Mouse (Mus musculus) erythroblast, adult 5-6 weeks (primary cell): Measurements from ENCODE around the gene Vmn2r17. TPM values are rescaled to one million over a fixed set of nuclear protein-coding genes. Genes with fewer than 3 reads are reported as not detected.

Experiments
- ATAC-seq: replicated peaks from 2 replicates; pipeline ENCODE4 v1.8.0; 2016; ENCODE audit warnings: moderate number of reproducible peaks, mild to moderate bottlenecking, moderate TSS enrichment, inconsistent platforms; ENCODE audit not compliant: poor library complexity, low FRiP score, severe bottlenecking
- total RNA-seq, 2 experiments: library from RNA; stranded (forward) in 1 of 2; stranded (reverse) in 1 of 2; fragments of 150-400 nt in 1 of 2; fragments of 200-764, 138-1000 nt in 1 of 2; gene quantifications; 2 replicates each; pipeline versions ENCODE4 v1.2.3 to v1.2.4; 2015 to 2017; ENCODE audit warnings: low replicate concordance in 2 of 2

The Vmn2r17 gene
- total RNA-seq (2015; ENCODE audit: low replicate concordance) (not detected in 2 replicates), total RNA-seq (2017; ENCODE audit: low replicate concordance) (0.09 and 0.14 TPM in 2 replicates)

- ATAC-seq: no peak
Observed at GRCm38 (mm10) chr5:109419388-109419787, at the start of gene Vmn2r17. TSS of gene Vmn2r17 (plus strand) at chr5:109419688.

GRCm38 (mm10) chr5:109466576-109467506, 47.4 kb downstream of the Vmn2r17 start:
- no peak for ATAC-seq

- no peak for ATAC-seq
Observed at GRCm38 (mm10) chr5:109506729-109507128, 87.2 kb downstream of the Vmn2r17 start.

Other genes with a start within 250 kb of the Vmn2r17 start
- gene Vmn2r13, start 227.5 kb upstream of the Vmn2r17 start, total RNA-seq (2015; ENCODE audit: low replicate concordance): not detected in 2 replicates
- gene Vmn2r13, start 227.5 kb upstream of the Vmn2r17 start, total RNA-seq (2017; ENCODE audit: low replicate concordance): not detected in 2 replicates
- gene Vmn2r14, start 195.0 kb upstream of the Vmn2r17 start, total RNA-seq (2015; ENCODE audit: low replicate concordance): not detected in 2 replicates
- not detected in 2 replicates for gene Vmn2r14, start 195.0 kb upstream of the Vmn2r17 start, total RNA-seq (2017; ENCODE audit: low replicate concordance)
- gene Vmn2r15, start 122.0 kb upstream of the Vmn2r17 start, total RNA-seq (2015; ENCODE audit: low replicate concordance): not detected in 2 replicates
- not detected in 2 replicates for gene Vmn2r15, start 122.0 kb upstream of the Vmn2r17 start, total RNA-seq (2017; ENCODE audit: low replicate concordance)
- under 0.01 TPM in 1 of 2 replicates, not detected in the other for gene Vmn2r16, start 89.5 kb upstream of the Vmn2r17 start, total RNA-seq (2015; ENCODE audit: low replicate concordance)
- gene Vmn2r16, start 89.5 kb upstream of the Vmn2r17 start, total RNA-seq (2017; ENCODE audit: low replicate concordance): not detected in 2 replicates
- 5.4 TPM in 1 of 2 replicates, not detected in the other for gene Crlf2, start 139.3 kb downstream of the Vmn2r17 start, total RNA-seq (2015; ENCODE audit: low replicate concordance)
- 2.6 and 2.8 TPM in 2 replicates for gene Crlf2, start 139.3 kb downstream of the Vmn2r17 start, total RNA-seq (2017; ENCODE audit: low replicate concordance)